Mouse (Mus musculus) CH12.LX (cell line): Measurements from ENCODE around the gene Ror1. TPM values are rescaled to one million over a fixed set of nuclear protein-coding genes. Genes with fewer than 3 reads are reported as not detected.

Experiments used
- DNase-seq: peaks from one replicate; pipeline ENCODE4 v3.0.0-alpha.2; 2013; ENCODE audit errors: extremely low read depth
- H3K27ac ChIP-seq: 2 replicates; pipeline ENCODE4 v1.5.1; 2012; ENCODE audit warnings: low read depth, mild to moderate bottlenecking, control low read depth, moderate library complexity; ENCODE audit not compliant: insufficient read depth
- H3K27me3 ChIP-seq: replicated peaks from 2 replicates; pipeline ENCODE3; 2012; ENCODE audit warnings: inconsistent platforms
- H3K36me3 ChIP-seq, 2 experiments: replicated peaks in 1 of 2; 2 replicates each; pipeline versions ENCODE3 to v1.6.1; 2012; ENCODE audit warnings: inconsistent platforms in 1 of 2, low read length in 1 of 2, mild to moderate bottlenecking in 1 of 2, mixed read lengths in 1 of 2, moderate library complexity in 1 of 2; ENCODE audit not compliant: control insufficient read depth in 1 of 2, insufficient read depth in 1 of 2
- H3K4me1 ChIP-seq, 2 experiments: 2 replicates each; pipeline ENCODE4 v1.6.1; 2012; ENCODE audit warnings: inconsistent platforms in 1 of 2, moderate library complexity in 1 of 2; ENCODE audit not compliant: insufficient read depth in 2 of 2, control insufficient read depth in 1 of 2
- H3K4me2 ChIP-seq: 2 replicates; pipeline ENCODE4 v1.6.1; 2012; ENCODE audit warnings: low read depth, mild to moderate bottlenecking, control low read depth; ENCODE audit not compliant: poor library complexity, insufficient read depth, severe bottlenecking
- H3K4me3 ChIP-seq, 3 experiments: fragments of 150-350 bp in 1 of 3; sonication (generic) in 1 of 3; replicated peaks in 1 of 3; 2 replicates each; pipeline versions ENCODE3 to v1.5.1; 2011 to 2012; ENCODE audit warnings: low read depth in 2 of 3, low read length in 2 of 3, mild to moderate bottlenecking in 2 of 3, moderate library complexity in 2 of 3, control low read depth in 1 of 3, improper control_type of control experiment in 1 of 3, inconsistent platforms in 1 of 3, mixed read lengths in 1 of 3; ENCODE audit not compliant: poor library complexity in 1 of 3
- H3K79me2 ChIP-seq: replicated peaks from 2 replicates; pipeline ENCODE4 v1.6.1; 2012; ENCODE audit warnings: mild to moderate bottlenecking, moderate library complexity; ENCODE audit not compliant: control insufficient read depth, poor library complexity, insufficient read depth, severe bottlenecking; ENCODE audit errors: extremely low read depth
- H3K9ac ChIP-seq: 2 replicates; pipeline ENCODE4 v1.6.1; 2012; ENCODE audit warnings: low read depth, mild to moderate bottlenecking, control low read depth, moderate library complexity; ENCODE audit not compliant: insufficient read depth
- H3K9me3 ChIP-seq: replicated peaks from 2 replicates; pipeline ENCODE3; 2012; ENCODE audit warnings: low read length, inconsistent platforms, mixed read lengths
- GABPA ChIP-seq: IDR thresholded peaks from 2 replicates; pipeline ENCODE4 v1.6.1; 2012; ENCODE audit warnings: low read depth, low read length, improper control_type of control experiment, inconsistent platforms; ENCODE audit not compliant: insufficient replicate concordance
- IRF4 ChIP-seq: IDR thresholded peaks from 2 replicates; pipeline ENCODE4 v1.6.1; 2014; ENCODE audit warnings: low read depth, mild to moderate bottlenecking, inconsistent platforms, low read length, improper control_type of control experiment
- JUND ChIP-seq: conservative IDR thresholded peaks from 2 replicates; pipeline ENCODE4 v1.6.1; 2011; ENCODE audit warnings: low read depth, low read length, improper control_type of control experiment
- KAT2A ChIP-seq: IDR thresholded peaks from 2 replicates; pipeline ENCODE4 v1.6.1; 2012; ENCODE audit warnings: low read length, improper control_type of control experiment, inconsistent platforms; ENCODE audit not compliant: insufficient replicate concordance
- MAFK ChIP-seq: IDR thresholded peaks from 2 replicates; pipeline ENCODE4 v1.6.1; 2011; ENCODE audit warnings: low read length, improper control_type of control experiment; ENCODE audit not compliant: insufficient replicate concordance
- MXI1 ChIP-seq: IDR thresholded peaks from 2 replicates; pipeline ENCODE4 v1.6.1; 2011; ENCODE audit warnings: mild to moderate bottlenecking, low read depth, low read length, improper control_type of control experiment
- POLR2A ChIP-seq: IDR thresholded peaks from 2 replicates; pipeline ENCODE4 v1.6.1; 2011; ENCODE audit warnings: low read depth, mild to moderate bottlenecking, improper control_type of control experiment, low read length
- POLR2AphosphoS2 ChIP-seq: IDR thresholded peaks from 2 replicates; pipeline ENCODE4 v1.6.1; 2011; ENCODE audit warnings: low read depth, low read length, improper control_type of control experiment
- RAD21 ChIP-seq: IDR thresholded peaks from 2 replicates; pipeline ENCODE4 v1.6.1; 2011; ENCODE audit warnings: low read depth, mild to moderate bottlenecking, low read length, improper control_type of control experiment, moderate library complexity
- SIN3A ChIP-seq: IDR thresholded peaks from 2 replicates; pipeline ENCODE4 v1.6.1; 2012; ENCODE audit warnings: low read length, improper control_type of control experiment, inconsistent platforms
- SMC3 ChIP-seq: IDR thresholded peaks from 2 replicates; pipeline ENCODE4 v1.6.1; 2011; ENCODE audit warnings: low read depth, low read length, improper control_type of control experiment
- USF1 ChIP-seq: IDR thresholded peaks from 2 replicates; pipeline ENCODE4 v1.6.1; 2014; ENCODE audit warnings: low read depth, mild to moderate bottlenecking, inconsistent platforms, low read length, improper control_type of control experiment
- ZC3H11A ChIP-seq: IDR thresholded peaks from 2 replicates; pipeline ENCODE4 v1.6.1; 2012; ENCODE audit warnings: low read depth, mild to moderate bottlenecking, inconsistent platforms, low read length, improper control_type of control experiment
- ZNF384 ChIP-seq: IDR thresholded peaks from 2 replicates; pipeline ENCODE4 v1.6.1; 2012; ENCODE audit warnings: low read depth, low read length, improper control_type of control experiment, inconsistent platforms
- dilution Hi-C: fragments of 300-500 bp; cut with MboI; formaldehyde crosslinking; loops from 2 replicates; pipeline ENCODE4 v1.14.3; 2020; ENCODE audit warnings: low sequenced_read_pairs; ENCODE audit not compliant: extremely low pct_unique_long_range_greater_than_20kb, extremely low pct_ligation_motif_present
- in situ Hi-C: fragments of 300-500 bp; cut with MboI; formaldehyde crosslinking; loops from 3 replicates; pipeline ENCODE4 v1.14.3; 2019; ENCODE audit warnings: low sequenced_read_pairs, low pct_ligation_motif_present, low pct_unique_long_range_greater_than_20kb, mixed read lengths
- polyA plus RNA-seq: library from polyadenylated mRNA; unstranded; fragments of >175 nt; gene quantifications from 2 replicates; pipeline ENCODE4 v1.2.1, GENCODE M21; 2012; ENCODE audit warnings: low read depth; ENCODE audit not compliant: insufficient read length
- total RNA-seq, 2 experiments: library from RNA; depleted of rRNA; stranded (reverse); fragments of 300-350 nt in 1 of 2; fragments of >200 nt in 1 of 2; gene quantifications; 2 replicates each; pipeline ENCODE4 v1.2.3; 2012 to 2014

Gene Ror1
- total and polyA plus RNA-seq, 3 experiments = not detected

DNA sequence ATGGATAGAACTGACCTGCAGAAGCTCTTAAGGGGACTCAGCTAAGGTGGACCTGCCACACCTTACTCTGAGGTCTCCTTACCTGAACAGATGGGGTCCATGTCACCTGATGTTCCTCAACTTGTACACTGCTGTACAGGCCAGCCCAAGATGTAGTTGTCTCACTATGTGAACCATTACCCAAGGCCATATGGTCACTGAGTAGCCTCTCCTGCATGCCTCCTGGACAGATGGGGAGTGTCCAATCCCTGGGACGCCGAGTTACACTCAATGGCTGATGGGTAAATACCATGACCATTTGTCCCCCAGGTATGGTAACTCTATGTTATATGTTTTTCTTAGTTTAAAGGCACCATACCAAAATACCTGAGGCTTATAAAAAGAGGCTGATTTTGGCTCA is 29.9 kb upstream of the Ror1 start:
- Histone ChIP-seq H3K9me3 (no peaks in the 10 kb centered on the region), H3K4me2 (no peak overlapping the region), H3K36me3 (no peaks in the 10 kb centered on the region), H3K27me3 (no peaks in the 10 kb centered on the region), H3K27ac (no peak overlapping the region), H3K79me2 (no peaks in the 10 kb centered on the region), H3K4me3 (no peak overlapping the region), H3K4me1 (no peaks in the 10 kb centered on the region), H3K9ac (no peak overlapping the region)
- dilution Hi-C loops = no loop called here
- no peak for DNase-seq
- TF ChIP-seq KAT2A (no peak), POLR2AphosphoS2 (no peak), SMC3 (no peak), IRF4 (no peak), USF1 (no peak), MAFK (no peak), ZC3H11A (no peak)
- in situ Hi-C loops = no loop called here

DNA sequence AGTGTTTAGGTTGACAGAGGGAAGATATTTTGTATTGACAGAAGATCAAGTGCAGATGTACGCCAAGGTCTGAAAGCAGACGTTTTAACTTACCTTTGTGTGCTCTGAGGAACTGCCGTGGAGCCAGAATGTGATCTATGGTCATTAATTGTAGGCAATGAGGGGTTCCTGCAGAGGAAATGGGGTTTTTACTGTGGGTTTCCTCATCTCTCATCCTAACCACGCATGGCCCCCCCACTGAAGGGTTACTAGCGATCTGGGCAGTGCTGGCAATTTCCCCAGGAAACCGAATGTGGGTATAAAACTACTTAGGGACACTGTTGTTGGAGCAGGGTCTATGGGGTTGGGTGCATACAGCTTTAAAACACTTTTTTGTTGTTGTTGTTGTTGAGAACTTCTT is 25.5 kb upstream of the Ror1 start:
- no peaks in the 10 kb centered on the region for H3K79me2 ChIP-seq
- H3K4me2 ChIP-seq = no peak overlapping the region
- no peak overlapping the region for H3K4me3 ChIP-seq
- DNase-seq = no peak
- no peaks in the 10 kb centered on the region for H3K4me1 ChIP-seq
- no peaks in the 10 kb centered on the region for H3K36me3 ChIP-seq
- dilution Hi-C loops = no loop called here
- H3K9me3 ChIP-seq = no peaks in the 10 kb centered on the region
- no peak overlapping the region for H3K9ac ChIP-seq
- no peak overlapping the region for H3K27ac ChIP-seq
- no peaks in the 10 kb centered on the region for H3K27me3 ChIP-seq
- TF ChIP-seq GABPA = no peak
- in situ Hi-C loops = no loop called here

DNA sequence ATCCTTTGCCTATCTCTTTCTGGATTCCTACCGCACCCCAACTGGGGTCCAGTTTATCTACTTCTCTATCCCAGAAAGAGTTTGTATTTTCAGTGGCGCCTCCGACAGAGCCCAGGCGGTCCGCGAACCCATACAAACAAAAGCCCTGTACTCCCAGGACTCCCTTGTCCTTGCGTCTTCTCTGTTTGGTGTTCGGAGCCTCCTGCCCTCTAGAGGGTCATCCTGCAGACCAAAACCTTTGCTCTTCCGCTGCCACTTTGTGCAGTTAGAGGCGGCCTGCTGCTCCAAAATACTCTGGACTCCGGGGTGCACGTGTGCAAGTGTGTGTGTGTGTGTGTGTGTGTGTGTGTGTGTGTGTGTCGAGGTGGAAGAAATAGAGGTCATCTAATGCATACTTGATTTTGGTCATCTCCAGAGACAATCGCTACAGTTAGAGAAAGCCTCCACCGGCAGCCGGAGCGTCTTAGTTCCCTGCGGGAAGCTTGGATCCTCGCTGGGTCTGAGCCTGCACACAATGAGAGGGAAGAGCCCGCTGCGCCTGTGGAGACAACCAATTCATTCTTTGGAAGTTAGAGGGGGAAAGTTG is 1.1 kb downstream of the Ror1 start:
- H3K27ac ChIP-seq = no peak overlapping the region
- H3K79me2 ChIP-seq = no peaks in the 10 kb centered on the region
- dilution Hi-C loops = no loop called here
- in situ Hi-C loops = no loop called here
- H3K4me3 ChIP-seq = no peak overlapping the region
- H3K9me3 ChIP-seq = peaks cover 2% of the 10 kb centered on the region
- no peaks in the 10 kb centered on the region for H3K4me1 ChIP-seq
- H3K4me2 ChIP-seq = no peak overlapping the region
- TF ChIP-seq JUND (no peak), POLR2A (no peak), ZNF384 (no peak), ZC3H11A (no peak), SIN3A (no peak), MXI1 (no peak), RAD21 (no peak)
- TF ChIP-seq, all 38 proteins: peak for 0
- Histone ChIP-seq H3K27me3 (no peaks in the 10 kb centered on the region), H3K9ac (no peak overlapping the region), H3K36me3 (no peaks in the 10 kb centered on the region)
- no peak for DNase-seq
